Mouse (Mus musculus): ENCODE data around the gene Inpp5a.

Gene Inpp5a

GRCm38 (mm10) chr7:139489721-139490211 lies 100.9 kb downstream of the Inpp5a start:
- DNase-seq: no peak

DNA sequence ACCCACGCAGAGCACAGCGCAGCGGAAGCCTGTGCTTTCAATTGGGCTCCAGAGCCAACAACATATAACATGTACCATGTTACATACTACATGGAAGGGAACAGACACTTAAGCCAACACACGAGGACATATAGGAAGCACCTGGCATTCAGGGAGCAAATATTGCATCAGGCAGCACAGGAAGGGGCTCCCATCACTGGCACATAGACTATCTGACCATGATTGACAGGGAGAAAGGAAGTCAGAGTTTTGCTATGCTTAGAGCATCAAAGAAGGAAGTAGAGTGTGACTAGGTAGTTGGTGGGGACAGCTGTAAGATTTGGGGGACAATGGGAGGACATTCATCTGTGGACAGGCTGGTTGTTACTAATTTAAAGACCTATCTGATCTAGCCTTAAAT lies 103.4 kb downstream of the Inpp5a start:
- no peak for DNase-seq

DNA sequence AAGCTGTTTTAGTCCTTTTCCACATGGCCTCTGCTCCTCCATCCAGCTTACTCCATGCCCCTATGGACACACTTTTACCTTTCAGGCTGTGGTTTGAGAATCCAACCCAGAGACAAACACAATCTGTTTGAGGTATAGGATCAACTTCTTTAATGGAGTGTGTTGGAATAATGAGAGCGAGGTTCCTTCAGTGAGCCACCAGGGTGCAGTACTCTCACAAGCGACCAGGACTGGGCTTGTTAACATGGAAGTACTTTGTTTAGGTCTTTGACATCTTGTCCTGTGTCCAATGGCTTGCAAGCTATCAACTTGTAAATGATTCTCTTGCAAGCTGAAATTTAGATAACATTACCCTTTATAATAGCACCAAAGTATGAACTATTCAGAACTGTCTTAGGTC lies 104.0 kb downstream of the Inpp5a start:
- no peak for DNase-seq

DNA sequence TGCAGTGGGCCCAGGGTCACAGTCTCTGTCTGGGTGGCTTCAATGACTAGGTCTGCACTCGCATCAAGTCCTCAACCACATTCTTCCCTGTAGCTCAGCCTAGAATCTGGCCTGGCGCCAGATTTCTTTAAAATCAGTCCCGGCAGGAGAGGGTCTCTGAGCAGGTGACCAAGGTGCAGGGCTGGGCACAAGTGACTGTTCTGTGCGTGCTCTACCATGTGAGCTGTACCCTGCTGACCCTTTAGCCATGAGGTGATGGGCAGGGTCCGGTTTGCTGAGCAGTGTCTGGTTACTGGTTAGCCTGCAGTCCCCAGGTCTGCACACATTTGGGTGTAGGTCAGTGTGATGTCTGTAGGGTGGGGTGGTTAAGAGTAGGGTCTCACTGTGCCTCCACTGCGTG lies 106.9 kb downstream of the Inpp5a start:
- DNase-seq: no peak

GRCm38 (mm10) chr7:139498038-139498625 lies 109.2 kb downstream of the Inpp5a start:
- DNase-seq: no peak

GRCm38 (mm10) chr7:139504064-139504463 lies 115.2 kb downstream of the Inpp5a start:
- no peak for DNase-seq

- no peak for DNase-seq
Measured at GRCm38 (mm10) chr7:139506677-139507412, 117.9 kb downstream of the Inpp5a start.

GRCm38 (mm10) chr7:139508938-139509337 lies 120.0 kb downstream of the Inpp5a start:
- no peak for DNase-seq

DNA sequence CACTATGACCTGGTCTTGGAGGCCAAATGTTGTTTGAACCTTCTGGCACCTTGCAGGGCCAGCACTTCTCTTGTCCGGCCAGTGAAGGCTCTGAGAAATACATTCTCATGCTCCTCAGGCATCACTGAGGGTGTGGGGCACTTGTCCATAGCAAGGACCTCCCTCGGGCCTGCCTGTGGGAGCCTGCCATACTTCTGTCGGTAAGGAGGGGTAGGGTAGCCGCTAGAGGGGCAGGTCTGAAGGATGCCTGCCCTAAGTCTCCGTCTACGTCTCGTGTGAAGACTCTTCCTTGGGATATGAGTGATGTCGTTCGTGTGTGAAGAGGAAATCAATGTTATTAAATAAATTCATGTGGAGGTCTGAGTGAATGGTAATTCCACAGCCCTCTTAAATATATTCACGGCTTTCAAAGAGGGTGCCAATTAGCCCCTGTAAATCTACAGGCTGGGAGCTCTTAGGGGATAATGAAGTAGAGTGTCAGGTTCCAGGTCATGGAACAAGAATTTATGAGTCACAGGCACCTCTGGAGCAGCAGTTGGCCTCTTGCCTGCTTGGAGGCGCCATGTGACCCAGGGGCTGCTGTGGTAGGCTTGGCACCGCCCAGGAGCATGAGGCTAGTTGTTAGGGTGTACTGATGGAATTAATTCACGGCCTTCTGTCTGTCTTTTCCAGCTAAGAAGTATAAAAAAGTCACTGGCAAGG lies 127.2 kb downstream of the Inpp5a start:
- no peak for DNase-seq

DNA sequence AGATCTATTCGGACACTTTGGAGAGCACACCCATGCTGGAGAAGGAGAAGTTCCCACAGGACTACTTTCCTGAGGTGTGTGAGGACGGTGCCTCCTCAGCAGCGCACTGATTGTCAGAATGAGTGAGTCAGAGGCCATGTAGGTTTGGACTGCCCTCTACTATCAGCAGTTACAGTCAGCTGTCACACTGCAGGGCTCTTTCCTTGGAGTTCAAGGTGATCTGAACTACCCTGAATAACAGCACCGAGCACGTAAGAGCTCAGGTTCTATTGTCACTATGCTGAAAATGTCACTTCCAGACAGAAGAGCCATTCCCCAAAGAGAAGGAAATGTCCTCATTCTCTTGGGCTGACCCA lies 127.7 kb downstream of the Inpp5a start:
- DNase-seq: no peak

DNA sequence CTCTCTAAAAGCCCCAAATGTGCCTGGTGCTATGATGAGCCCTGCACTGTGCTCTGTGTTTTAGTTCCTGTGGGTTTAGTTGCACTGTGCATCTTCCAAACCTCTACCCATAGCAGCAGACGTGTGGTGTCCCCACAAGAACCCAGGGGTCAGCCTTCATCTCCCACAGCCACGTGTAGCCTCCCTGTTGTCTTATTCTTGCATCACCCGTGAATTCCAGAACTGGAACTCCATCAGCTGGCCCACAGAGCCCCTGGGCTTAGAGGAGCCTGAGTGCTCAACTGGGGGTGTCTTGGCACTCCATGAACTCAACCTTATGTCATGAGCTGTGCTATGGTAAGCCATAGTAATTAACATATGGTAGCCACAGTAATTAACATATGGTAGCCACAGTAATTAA lies 129.4 kb downstream of the Inpp5a start:
- no peak for DNase-seq

DNA sequence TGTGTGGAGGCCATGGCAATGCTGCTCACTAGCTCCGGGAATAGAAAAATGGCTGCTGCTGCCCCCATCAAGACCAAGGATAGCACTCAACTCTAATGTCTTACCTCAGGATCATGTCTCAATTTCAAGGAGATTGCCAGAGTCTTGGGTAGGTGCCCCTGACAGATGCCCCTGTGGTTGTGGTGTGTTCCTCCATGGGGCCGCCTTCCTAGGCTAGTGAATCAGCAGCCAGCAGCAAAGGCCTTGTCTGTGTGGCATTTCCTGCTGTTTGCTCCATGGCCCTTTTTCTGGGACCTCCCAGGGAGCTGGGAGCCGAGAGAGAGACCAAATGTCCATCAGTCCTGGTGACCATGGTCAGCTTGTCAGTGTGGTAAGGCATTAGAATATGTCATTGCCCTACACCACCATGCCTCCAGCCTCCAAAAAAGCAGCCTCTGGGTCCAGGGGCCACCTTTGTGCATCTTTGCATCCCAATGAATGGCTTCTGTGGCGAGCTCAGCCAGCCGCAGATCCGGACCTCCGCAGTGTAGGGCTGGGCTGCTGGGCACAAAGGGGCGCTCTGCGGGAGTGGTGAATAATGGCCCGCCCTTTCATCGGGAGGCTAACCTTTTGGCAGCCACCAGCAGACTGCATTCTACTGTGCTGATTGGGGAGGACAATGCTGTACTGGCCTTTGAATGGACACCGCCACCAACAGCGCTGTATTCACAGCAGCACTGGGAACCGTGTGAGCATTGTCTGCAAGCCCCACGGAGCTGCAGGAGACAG lies 139.6 kb downstream of the Inpp5a start:
- DNase-seq: no peak

DNA sequence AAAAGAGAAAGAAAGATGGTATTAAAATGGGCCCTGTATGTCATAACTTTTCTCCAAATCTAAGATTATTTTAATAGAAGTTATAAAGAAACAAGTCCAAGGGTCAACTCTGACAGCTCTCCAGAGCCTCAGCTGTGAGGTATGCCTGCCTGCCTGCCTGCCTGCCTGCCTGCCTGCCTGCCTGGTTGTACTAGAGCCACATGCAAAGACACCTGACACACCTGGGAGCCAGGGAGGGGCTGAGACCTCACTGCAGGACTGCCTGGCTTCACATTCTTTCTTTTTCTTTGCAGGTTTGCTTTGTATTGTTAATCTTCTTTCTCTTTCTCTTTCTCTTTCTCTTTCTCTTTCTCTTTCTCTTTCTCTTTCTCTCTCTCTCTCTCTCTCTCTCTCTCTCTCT lies 140.3 kb downstream of the Inpp5a start:
- DNase-seq: no peak

- DNase-seq: no peak
Measured at GRCm38 (mm10) chr7:139530591-139531427, 141.9 kb downstream of the Inpp5a start.

- DNase-seq: no peak
Measured at GRCm38 (mm10) chr7:139531428-139531801, 142.5 kb downstream of the Inpp5a start.

GRCm38 (mm10) chr7:139536331-139536730 lies 147.4 kb downstream of the Inpp5a start:
- no peak for DNase-seq

- DNase-seq: no peak
Measured at GRCm38 (mm10) chr7:139536831-139537230, 147.9 kb downstream of the Inpp5a start.

GRCm38 (mm10) chr7:139537831-139538230 lies 148.9 kb downstream of the Inpp5a start:
- DNase-seq: no peak

DNA sequence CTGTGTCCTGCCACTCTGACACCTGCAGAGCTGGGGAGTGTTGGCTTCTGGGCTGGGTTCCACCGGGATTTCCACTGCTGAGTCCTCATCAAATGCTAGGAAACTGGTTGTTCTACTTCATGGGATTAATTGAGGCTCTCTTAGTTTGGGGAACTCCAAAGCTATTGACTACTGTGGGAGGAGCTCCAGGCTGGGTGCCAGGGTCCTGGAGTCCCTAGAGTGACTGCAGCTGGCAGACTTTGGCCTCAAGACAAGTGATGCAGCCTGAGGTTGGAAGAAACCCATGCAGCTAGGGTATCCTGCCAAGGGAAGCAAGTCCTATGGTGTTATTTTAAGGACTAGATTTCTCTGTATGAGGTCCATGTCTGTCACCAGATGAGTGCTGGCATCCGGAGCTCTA lies 149.6 kb downstream of the Inpp5a start:
- no peak for DNase-seq

- no peak for DNase-seq
Measured at GRCm38 (mm10) chr7:139540601-139541000, 151.7 kb downstream of the Inpp5a start.

GRCm38 (mm10) chr7:139541422-139541821 lies 152.5 kb downstream of the Inpp5a start:
- no peak for DNase-seq

Data from thymus, postnatal 36 days (tissue).